Mouse (Mus musculus) limb, embryonic 15.5 days (tissue): Measurements from ENCODE around the gene Kcng1. TPM values are rescaled to one million over a fixed set of nuclear protein-coding genes. Genes with fewer than 3 reads are reported as not detected.

Experiments used
- ATAC-seq: fragments of 200-750 bp; cut with Nextera tagmentation; 2 replicates; pipeline ENCODE4 v1.8.0; 2017; ENCODE audit warnings: low read depth, moderate TSS enrichment; ENCODE audit not compliant: insufficient number of reproducible peaks, low FRiP score, low TSS enrichment
- H3K27ac ChIP-seq: fragments of 300-500 bp; sonication (generic); 2 replicates; pipeline ENCODE4 v1.5.1; 2015; ENCODE audit warnings: moderate library complexity, mild to moderate bottlenecking, inconsistent platforms
- H3K27me3 ChIP-seq: fragments of 300-500 bp; sonication (generic); 2 replicates; pipeline ENCODE4 v1.6.1; 2015; ENCODE audit warnings: inconsistent platforms
- H3K36me3 ChIP-seq: fragments of 300-500 bp; sonication (generic); 2 replicates; pipeline ENCODE4 v1.6.1; 2015; ENCODE audit warnings: inconsistent platforms
- H3K4me1 ChIP-seq: fragments of 300-500 bp; sonication (generic); 2 replicates; pipeline ENCODE4 v1.6.1; 2015; ENCODE audit warnings: inconsistent platforms
- H3K4me2 ChIP-seq: fragments of 300-500 bp; sonication (generic); 2 replicates; pipeline ENCODE4 v1.6.1; 2015; ENCODE audit warnings: mild to moderate bottlenecking, inconsistent platforms
- H3K4me3 ChIP-seq: fragments of 300-500 bp; sonication (generic); 2 replicates; pipeline ENCODE4 v1.5.1; 2015; ENCODE audit warnings: mild to moderate bottlenecking, inconsistent platforms
- H3K9ac ChIP-seq: fragments of 300-500 bp; sonication (generic); 2 replicates; pipeline ENCODE4 v1.6.1; 2015; ENCODE audit warnings: inconsistent platforms
- H3K9me3 ChIP-seq: fragments of 300-500 bp; sonication (generic); 2 replicates; pipeline ENCODE4 v1.6.1; 2016; ENCODE audit warnings: inconsistent platforms
- WGBS: fragments of 180-500 bp; shearing (Covaris S2); methylation state at CpG from one replicate; pipeline ENCODE4 v1.1.7; 2015; 5-methylcytosine and 5-hydroxymethylcytosine counted together
- polyA plus RNA-seq: library from polyadenylated mRNA; unstranded; fragments of >200 nt; fragmentation: Nextera tagmentation; extraction: Ambion mirVana; gene quantifications from 2 replicates; pipeline ENCODE4 v1.2.1, GENCODE M21; 2015

Gene Kcng1
- 0.86 and 1.4 TPM in 2 replicates for polyA plus RNA-seq

GRCm38 (mm10) chr2:168281582-168281981, at the start of gene Kcng1:
Gene Kcng1 (minus strand): TSS chr2:168281736.
- H3K27ac ChIP-seq = no peak within 1 kb of the TSS
- H3K4me2 ChIP-seq = peak within 1 kb of the TSS; percentile 99
- peaks cover 21% of the 10 kb centered on the region for H3K4me1 ChIP-seq
- peak within 1 kb of the TSS; percentile 58 for H3K4me3 ChIP-seq
- no peaks in the 10 kb centered on the region for H3K36me3 ChIP-seq
- no peaks in the 10 kb centered on the region for H3K9me3 ChIP-seq
- H3K9ac ChIP-seq = peak within 1 kb of the TSS; percentile 39
- no peak for ATAC-seq
- 21% methylated on average over 12 of the region's 12 CpGs for WGBS
- peaks cover 64% of the 10 kb centered on the region for H3K27me3 ChIP-seq

- Histone ChIP-seq H3K36me3 (no peaks in the 10 kb centered on the region), H3K9ac (no peak overlapping the region), H3K27me3 (no peaks in the 10 kb centered on the region), H3K4me2 (no peak overlapping the region), H3K27ac (no peak overlapping the region), H3K4me3 (no peak overlapping the region), H3K9me3 (no peaks in the 10 kb centered on the region), H3K4me1 (peaks cover 13% of the 10 kb centered on the region)
- no peak for ATAC-seq
- WGBS = 60% methylated on average over 11 of the region's 11 CpGs
Measured at GRCm38 (mm10) chr2:168330421-168331070, 49.0 kb upstream of the Kcng1 start.

GRCm38 (mm10) chr2:168321716-168322374, 40.3 kb upstream of the Kcng1 start:
- Histone ChIP-seq H3K27me3 (peaks cover 4% of the 10 kb centered on the region; the same call in 1 of the 2 replicates), H3K4me3 (no peak overlapping the region), H3K4me1 (peaks cover 23% of the 10 kb centered on the region), H3K9ac (no peak overlapping the region), H3K27ac (peak overlapping the region; percentile 74; the same call in 1 of the 2 replicates), H3K9me3 (no peaks in the 10 kb centered on the region), H3K4me2 (no peak overlapping the region), H3K36me3 (no peaks in the 10 kb centered on the region)
- WGBS = 27% methylated on average over 10 of the region's 10 CpGs
- ATAC-seq = no peak

- WGBS = 33% methylated on average over 17 of the region's 17 CpGs
- H3K4me1 ChIP-seq = peaks cover 26% of the 10 kb centered on the region
Measured at GRCm38 (mm10) chr2:168320388-168321182, 39.0 kb upstream of the Kcng1 start.

GRCm38 (mm10) chr2:168314646-168315446, 33.3 kb upstream of the Kcng1 start:
- no peak for ATAC-seq
- Histone ChIP-seq H3K9ac (no peak overlapping the region), H3K9me3 (no peaks in the 10 kb centered on the region), H3K27me3 (peaks cover 4% of the 10 kb centered on the region; the same call in 1 of the 2 replicates), H3K4me1 (peaks cover 16% of the 10 kb centered on the region), H3K4me2 (no peak overlapping the region), H3K36me3 (no peaks in the 10 kb centered on the region), H3K4me3 (no peak overlapping the region), H3K27ac (no peak overlapping the region)
- WGBS = 29% methylated on average over 16 of the region's 16 CpGs

More at GRCm38 (mm10) chr2:168320388-168321182, 39.0 kb upstream of the Kcng1 start:
- no peak overlapping the region for H3K4me3 ChIP-seq
- peaks cover 4% of the 10 kb centered on the region; the same call in 1 of the 2 replicates for H3K27me3 ChIP-seq
- H3K9ac ChIP-seq = no peak overlapping the region
- peak overlapping the region; percentile 74 for H3K27ac ChIP-seq
- H3K4me2 ChIP-seq = no peak overlapping the region
- no peak for ATAC-seq
- H3K36me3 ChIP-seq = no peaks in the 10 kb centered on the region
- H3K9me3 ChIP-seq = no peaks in the 10 kb centered on the region

- peaks cover 16% of the 10 kb centered on the region for H3K4me1 ChIP-seq
- WGBS = 40% methylated on average over 4 of the region's 4 CpGs
Measured at GRCm38 (mm10) chr2:168312504-168312903, 31.0 kb upstream of the Kcng1 start.

GRCm38 (mm10) chr2:168311006-168311405, 29.5 kb upstream of the Kcng1 start:
- ATAC-seq = no peak
- no peaks in the 10 kb centered on the region for H3K9me3 ChIP-seq
- H3K4me2 ChIP-seq = no peak overlapping the region
- no peak overlapping the region for H3K9ac ChIP-seq
- no peaks in the 10 kb centered on the region for H3K36me3 ChIP-seq
- H3K4me1 ChIP-seq = peaks cover 16% of the 10 kb centered on the region
- H3K27me3 ChIP-seq = no peaks in the 10 kb centered on the region
- H3K4me3 ChIP-seq = no peak overlapping the region
- no peak overlapping the region for H3K27ac ChIP-seq
- WGBS = 91% methylated on average over 16 of the region's 16 CpGs

More at GRCm38 (mm10) chr2:168312504-168312903, 31.0 kb upstream of the Kcng1 start:
- Histone ChIP-seq H3K9ac (no peak overlapping the region), H3K27ac (no peak overlapping the region), H3K4me3 (no peak overlapping the region), H3K4me2 (no peak overlapping the region), H3K27me3 (no peaks in the 10 kb centered on the region), H3K36me3 (no peaks in the 10 kb centered on the region), H3K9me3 (no peaks in the 10 kb centered on the region)
- ATAC-seq = no peak

- H3K27me3 ChIP-seq = no peaks in the 10 kb centered on the region
- H3K4me1 ChIP-seq = no peaks in the 10 kb centered on the region
- H3K9me3 ChIP-seq = no peaks in the 10 kb centered on the region
- no peak for ATAC-seq
- WGBS = 55% methylated on average over 7 of the region's 7 CpGs
- no peaks in the 10 kb centered on the region for H3K36me3 ChIP-seq
- H3K9ac ChIP-seq = no peak overlapping the region
- no peak overlapping the region for H3K4me2 ChIP-seq
- no peak overlapping the region for H3K27ac ChIP-seq
- no peak overlapping the region for H3K4me3 ChIP-seq
Measured at GRCm38 (mm10) chr2:168308916-168309315, 27.4 kb upstream of the Kcng1 start.

GRCm38 (mm10) chr2:168299650-168300049, 18.1 kb upstream of the Kcng1 start:
- Histone ChIP-seq H3K36me3 (no peaks in the 10 kb centered on the region), H3K9ac (no peak overlapping the region), H3K4me3 (no peak overlapping the region), H3K9me3 (no peaks in the 10 kb centered on the region), H3K27ac (no peak overlapping the region), H3K27me3 (no peaks in the 10 kb centered on the region; the same call in 1 of the 2 replicates), H3K4me2 (no peak overlapping the region), H3K4me1 (0 out of 2 replicates have a peak, but pooled peaks cover 2% of the 10 kb centered on the region)
- 83% methylated on average over 8 of the region's 8 CpGs for WGBS
- ATAC-seq = no peak

GRCm38 (mm10) chr2:168296530-168296929, 15.0 kb upstream of the Kcng1 start:
- H3K9ac ChIP-seq = no peak overlapping the region
- H3K36me3 ChIP-seq = no peaks in the 10 kb centered on the region
- no peaks in the 10 kb centered on the region; the same call in 1 of the 2 replicates for H3K27me3 ChIP-seq
- ATAC-seq = no peak
- H3K9me3 ChIP-seq = no peaks in the 10 kb centered on the region
- 90% methylated on average over 10 of the region's 10 CpGs for WGBS
- H3K4me1 ChIP-seq = 0 out of 2 replicates have a peak, but pooled peaks cover 11% of the 10 kb centered on the region
- H3K27ac ChIP-seq = no peak overlapping the region
- no peak overlapping the region for H3K4me3 ChIP-seq
- H3K4me2 ChIP-seq = no peak overlapping the region

GRCm38 (mm10) chr2:168292521-168292920, 11.0 kb upstream of the Kcng1 start:
- no peak for ATAC-seq
- Histone ChIP-seq H3K36me3 (no peaks in the 10 kb centered on the region), H3K4me1 (0 out of 2 replicates have a peak, but pooled peaks cover 9% of the 10 kb centered on the region), H3K9me3 (no peaks in the 10 kb centered on the region), H3K4me3 (no peak overlapping the region), H3K27me3 (0 out of 2 replicates have a peak, but pooled peaks cover 7% of the 10 kb centered on the region), H3K27ac (no peak overlapping the region), H3K9ac (no peak overlapping the region), H3K4me2 (no peak overlapping the region)
- WGBS = 23% methylated on average over 6 of the region's 6 CpGs
